Mouse (Mus musculus) forebrain, embryonic 13.5 days (tissue): Measurements from ENCODE around the gene Ap1ar. TPM values are rescaled to one million over a fixed set of nuclear protein-coding genes. Genes with fewer than 3 reads are reported as not detected.
A peak's percentile ranks its signal among the peaks of the same experiment; 100 is the strongest.

ENCODE experiments used
- ATAC-seq: fragments of 200-750 bp; cut with Nextera tagmentation; 2 replicates; pipeline ENCODE4 v1.8.0; 2017
- H3K27ac ChIP-seq: fragments of 300-500 bp; sonication (generic); 2 replicates; pipeline ENCODE4 v1.5.1; 2015; ENCODE audit warnings: inconsistent platforms, mild to moderate bottlenecking, moderate library complexity
- H3K27me3 ChIP-seq: fragments of 300-500 bp; sonication (generic); 2 replicates; pipeline ENCODE4 v1.6.1; 2015; ENCODE audit warnings: mild to moderate bottlenecking, inconsistent platforms
- H3K36me3 ChIP-seq: fragments of 300-500 bp; sonication (generic); 2 replicates; pipeline ENCODE4 v1.6.1; 2015; ENCODE audit warnings: mild to moderate bottlenecking, inconsistent platforms; ENCODE audit not compliant: poor library complexity, severe bottlenecking
- H3K4me1 ChIP-seq: fragments of 300-500 bp; sonication (generic); 2 replicates; pipeline ENCODE4 v1.6.1; 2015; ENCODE audit warnings: inconsistent platforms
- H3K4me2 ChIP-seq: fragments of 300-500 bp; sonication (generic); 2 replicates; pipeline ENCODE4 v1.6.1; 2015; ENCODE audit warnings: inconsistent platforms, mild to moderate bottlenecking, moderate library complexity
- H3K4me3 ChIP-seq: fragments of 300-500 bp; sonication (generic); 2 replicates; pipeline ENCODE4 v1.5.1; 2015; ENCODE audit warnings: mild to moderate bottlenecking, inconsistent platforms
- H3K9ac ChIP-seq: fragments of 300-500 bp; sonication (generic); 2 replicates; pipeline ENCODE4 v1.6.1; 2015; ENCODE audit warnings: mild to moderate bottlenecking, inconsistent platforms
- H3K9me3 ChIP-seq: fragments of 300-500 bp; sonication (generic); replicated peaks from 2 replicates; pipeline ENCODE4 v1.6.1; 2016; ENCODE audit warnings: inconsistent platforms
- WGBS: fragments of 180-500 bp; shearing (Covaris S2); methylation state at CpG from one replicate; pipeline ENCODE4 v1.1.7; 2015; 5-methylcytosine and 5-hydroxymethylcytosine counted together
- polyA plus RNA-seq: library from polyadenylated mRNA; unstranded; fragments of >200 nt; fragmentation: Nextera tagmentation; extraction: Ambion mirVana; gene quantifications from 2 replicates; pipeline ENCODE4 v1.2.1, GENCODE M21; 2015

Ap1ar gene
- polyA plus RNA-seq, 1 experiment from 2014 or later = 62.3 TPM

- ATAC-seq = no peak
- H3K9me3 ChIP-seq = no peaks in the 10 kb centered on the region
- peak overlapping the region; percentile 87 for H3K4me2 ChIP-seq
- H3K27me3 ChIP-seq = no peaks in the 10 kb centered on the region
- 0 out of 2 replicates have a peak overlapping the region, but pooled peaks have one; percentile 95 for H3K9ac ChIP-seq
- H3K36me3 ChIP-seq = peaks cover 7% of the 10 kb centered on the region
- no peak overlapping the region for H3K27ac ChIP-seq
- no peak overlapping the region; the same call in 1 of the 2 replicates for H3K4me3 ChIP-seq
- 86% methylated on average over 6 of the region's 6 CpGs for WGBS
- peaks cover 31% of the 10 kb centered on the region for H3K4me1 ChIP-seq
Observed at GRCm38 (mm10) chr3:127835594-127835993, 1.7 kb downstream of the Ap1ar start.

- no peak overlapping the region for H3K4me2 ChIP-seq
- no peak overlapping the region for H3K9ac ChIP-seq
- peaks cover 31% of the 10 kb centered on the region for H3K4me1 ChIP-seq
- ATAC-seq = no peak
- 87% methylated on average over 4 of the region's 4 CpGs for WGBS
- H3K36me3 ChIP-seq = peaks cover 7% of the 10 kb centered on the region
- H3K27ac ChIP-seq = no peak overlapping the region
- no peak overlapping the region for H3K4me3 ChIP-seq
- no peaks in the 10 kb centered on the region for H3K27me3 ChIP-seq
- no peaks in the 10 kb centered on the region for H3K9me3 ChIP-seq
Observed at GRCm38 (mm10) chr3:127834040-127834439, 3.3 kb downstream of the Ap1ar start.

GRCm38 (mm10) chr3:127831079-127831478 lies 6.2 kb downstream of the Ap1ar start:
- Histone ChIP-seq H3K9ac (no peak overlapping the region), H3K9me3 (no peaks in the 10 kb centered on the region), H3K4me3 (no peak overlapping the region), H3K27ac (no peak overlapping the region), H3K4me2 (no peak overlapping the region), H3K4me1 (peaks cover 32% of the 10 kb centered on the region), H3K27me3 (no peaks in the 10 kb centered on the region), H3K36me3 (peaks cover 7% of the 10 kb centered on the region)
- WGBS = 58% methylated on average over 6 of the region's 6 CpGs
- ATAC-seq = no peak

- H3K4me1 ChIP-seq = peaks cover 23% of the 10 kb centered on the region
- peaks cover 7% of the 10 kb centered on the region for H3K36me3 ChIP-seq
- H3K27me3 ChIP-seq = no peaks in the 10 kb centered on the region
- no peak overlapping the region for H3K9ac ChIP-seq
- H3K9me3 ChIP-seq = no peaks in the 10 kb centered on the region
- no peak overlapping the region for H3K4me3 ChIP-seq
- no peak overlapping the region for H3K27ac ChIP-seq
- H3K4me2 ChIP-seq = no peak overlapping the region
- WGBS = 92% methylated on average over 10 of the region's 10 CpGs
- ATAC-seq = no peak
Observed at GRCm38 (mm10) chr3:127830183-127830582, 7.1 kb downstream of the Ap1ar start.

- Histone ChIP-seq H3K4me3 (no peak overlapping the region), H3K4me2 (0 out of 2 replicates have a peak overlapping the region, but pooled peaks have one; percentile 4), H3K4me1 (peaks cover 17% of the 10 kb centered on the region), H3K36me3 (peaks cover 8% of the 10 kb centered on the region), H3K9me3 (no peaks in the 10 kb centered on the region), H3K9ac (no peak overlapping the region), H3K27ac (no peak overlapping the region), H3K27me3 (no peaks in the 10 kb centered on the region)
- peak; percentile 46; the same call in 1 of the 2 replicates for ATAC-seq
- WGBS = 41% methylated on average over 7 of the region's 7 CpGs
Observed at GRCm38 (mm10) chr3:127827123-127827522, 10.2 kb downstream of the Ap1ar start.

GRCm38 (mm10) chr3:127826503-127826902 lies 10.8 kb downstream of the Ap1ar start:
- 75% methylated on average over 7 of the region's 7 CpGs for WGBS

GRCm38 (mm10) chr3:127823886-127824863 lies 13.1 kb downstream of the Ap1ar start:
- Histone ChIP-seq H3K4me1 (peaks cover 17% of the 10 kb centered on the region), H3K4me2 (no peak overlapping the region), H3K9ac (no peak overlapping the region), H3K27me3 (no peaks in the 10 kb centered on the region), H3K27ac (no peak overlapping the region), H3K36me3 (peaks cover 23% of the 10 kb centered on the region), H3K4me3 (no peak overlapping the region), H3K9me3 (no peaks in the 10 kb centered on the region)
- no peak for ATAC-seq
- 78% methylated on average over 17 of the region's 17 CpGs for WGBS

More at GRCm38 (mm10) chr3:127826503-127826902, 10.8 kb downstream of the Ap1ar start:
- H3K27me3 ChIP-seq = no peaks in the 10 kb centered on the region
- H3K27ac ChIP-seq = no peak overlapping the region
- H3K9ac ChIP-seq = no peak overlapping the region
- no peaks in the 10 kb centered on the region for H3K9me3 ChIP-seq
- H3K4me2 ChIP-seq = no peak overlapping the region
- H3K36me3 ChIP-seq = peaks cover 13% of the 10 kb centered on the region
- peaks cover 17% of the 10 kb centered on the region for H3K4me1 ChIP-seq
- H3K4me3 ChIP-seq = no peak overlapping the region
- no peak; the same call in 1 of the 2 replicates for ATAC-seq

GRCm38 (mm10) chr3:127821209-127821608 lies 16.1 kb downstream of the Ap1ar start:
- Histone ChIP-seq H3K4me1 (peaks cover 5% of the 10 kb centered on the region; the same call in 1 of the 2 replicates), H3K27ac (no peak overlapping the region), H3K9me3 (no peaks in the 10 kb centered on the region), H3K4me3 (no peak overlapping the region), H3K27me3 (no peaks in the 10 kb centered on the region), H3K36me3 (peaks cover 37% of the 10 kb centered on the region), H3K4me2 (no peak overlapping the region), H3K9ac (no peak overlapping the region)
- 90% methylated on average over 5 of the region's 5 CpGs for WGBS
- no peak for ATAC-seq

GRCm38 (mm10) chr3:127820400-127820799 lies 16.9 kb downstream of the Ap1ar start:
- WGBS = 96% methylated on average over 1 of the region's 1 CpGs
- H3K27me3 ChIP-seq = no peaks in the 10 kb centered on the region
- no peak overlapping the region for H3K27ac ChIP-seq
- no peak overlapping the region for H3K4me2 ChIP-seq
- H3K36me3 ChIP-seq = peaks cover 39% of the 10 kb centered on the region
- H3K9ac ChIP-seq = no peak overlapping the region
- H3K4me3 ChIP-seq = no peak overlapping the region
- no peak for ATAC-seq
- no peaks in the 10 kb centered on the region for H3K9me3 ChIP-seq
- H3K4me1 ChIP-seq = peaks cover 5% of the 10 kb centered on the region; the same call in 1 of the 2 replicates

- 85% methylated on average over 11 of the region's 11 CpGs for WGBS
- H3K27me3 ChIP-seq = no peaks in the 10 kb centered on the region
- no peak for ATAC-seq
- no peaks in the 10 kb centered on the region for H3K9me3 ChIP-seq
- H3K4me3 ChIP-seq = no peak overlapping the region
- no peak overlapping the region for H3K27ac ChIP-seq
- peaks cover 42% of the 10 kb centered on the region for H3K36me3 ChIP-seq
- peaks cover 2% of the 10 kb centered on the region; the same call in 1 of the 2 replicates for H3K4me1 ChIP-seq
- H3K4me2 ChIP-seq = no peak overlapping the region
- H3K9ac ChIP-seq = no peak overlapping the region
Observed at GRCm38 (mm10) chr3:127818694-127819663, 18.3 kb downstream of the Ap1ar start.

GRCm38 (mm10) chr3:127817120-127817683 lies 20.1 kb downstream of the Ap1ar start:
- H3K9ac ChIP-seq = no peak overlapping the region
- H3K4me2 ChIP-seq = no peak overlapping the region
- H3K4me3 ChIP-seq = no peak overlapping the region
- no peaks in the 10 kb centered on the region for H3K9me3 ChIP-seq
- ATAC-seq = no peak
- no peaks in the 10 kb centered on the region for H3K4me1 ChIP-seq
- 84% methylated on average over 7 of the region's 7 CpGs for WGBS
- H3K27ac ChIP-seq = no peak overlapping the region
- H3K27me3 ChIP-seq = no peaks in the 10 kb centered on the region
- H3K36me3 ChIP-seq = peaks cover 57% of the 10 kb centered on the region
